Mouse (Mus musculus) thymus, adult 2 months (tissue): Measurements from ENCODE around the gene Prkn. TPM values are rescaled to one million over a fixed set of nuclear protein-coding genes. Genes with fewer than 3 reads are reported as not detected.

Source experiments
- DNase-seq: peaks from one replicate; pipeline ENCODE4 v3.0.0; 2021
- H3K27ac ChIP-seq: fragments of 200-500 bp; 2 replicates; pipeline ENCODE4 v1.5.1; 2012; ENCODE audit warnings: low read length, control low read depth; ENCODE audit not compliant: control insufficient read depth, insufficient read depth
- H3K27me3 ChIP-seq: fragments of 200-500 bp; 2 replicates; pipeline ENCODE4 v1.6.1; 2012; ENCODE audit warnings: mild to moderate bottlenecking, low read length, moderate library complexity, mixed read lengths; ENCODE audit not compliant: control insufficient read depth, insufficient read depth
- H3K36me3 ChIP-seq: fragments of 200-500 bp; 2 replicates; pipeline ENCODE4 v1.6.1; 2012; ENCODE audit warnings: mild to moderate bottlenecking, low read length, moderate library complexity; ENCODE audit not compliant: control insufficient read depth, insufficient read depth
- H3K4me1 ChIP-seq: fragments of 200-500 bp; replicated peaks from 2 replicates; pipeline ENCODE4 v1.6.1; 2012; ENCODE audit warnings: low read length; ENCODE audit not compliant: control insufficient read depth, insufficient read depth
- H3K4me3 ChIP-seq: fragments of 200-500 bp; 2 replicates; pipeline ENCODE4 v1.5.1; 2012; ENCODE audit warnings: mild to moderate bottlenecking, low read length, control low read depth, moderate library complexity; ENCODE audit not compliant: control insufficient read depth, insufficient read depth
- CTCF ChIP-seq: fragments of 200-500 bp; IDR thresholded peaks from 2 replicates; pipeline ENCODE4 v1.5.1; 2012; ENCODE audit warnings: mild to moderate bottlenecking, control low read depth, low read length, moderate library complexity, borderline replicate concordance; ENCODE audit not compliant: control insufficient read depth, poor library complexity, insufficient read depth; ENCODE audit errors: extremely low read depth
- POLR2A ChIP-seq: fragments of 200-500 bp; IDR thresholded peaks from 2 replicates; pipeline ENCODE4 v1.6.1; 2012; ENCODE audit warnings: mild to moderate bottlenecking, low read length, control low read depth, moderate library complexity; ENCODE audit not compliant: control insufficient read depth, poor library complexity, insufficient read depth; ENCODE audit errors: extremely low read depth
- WGBS: fragments of 180-500 bp; shearing (Covaris S2); methylation state at CpG from one replicate; pipeline ENCODE4 v1.1.7; 2018; 5-methylcytosine and 5-hydroxymethylcytosine counted together
- polyA plus RNA-seq: library from polyadenylated mRNA; depleted of rRNA; stranded (reverse); fragments of >200 nt; gene quantifications from 2 replicates; pipeline ENCODE4 v1.2.3, GENCODE M21; 2012

Gene Prkn
- polyA plus RNA-seq, 1 experiment = 1.4 TPM

DNA sequence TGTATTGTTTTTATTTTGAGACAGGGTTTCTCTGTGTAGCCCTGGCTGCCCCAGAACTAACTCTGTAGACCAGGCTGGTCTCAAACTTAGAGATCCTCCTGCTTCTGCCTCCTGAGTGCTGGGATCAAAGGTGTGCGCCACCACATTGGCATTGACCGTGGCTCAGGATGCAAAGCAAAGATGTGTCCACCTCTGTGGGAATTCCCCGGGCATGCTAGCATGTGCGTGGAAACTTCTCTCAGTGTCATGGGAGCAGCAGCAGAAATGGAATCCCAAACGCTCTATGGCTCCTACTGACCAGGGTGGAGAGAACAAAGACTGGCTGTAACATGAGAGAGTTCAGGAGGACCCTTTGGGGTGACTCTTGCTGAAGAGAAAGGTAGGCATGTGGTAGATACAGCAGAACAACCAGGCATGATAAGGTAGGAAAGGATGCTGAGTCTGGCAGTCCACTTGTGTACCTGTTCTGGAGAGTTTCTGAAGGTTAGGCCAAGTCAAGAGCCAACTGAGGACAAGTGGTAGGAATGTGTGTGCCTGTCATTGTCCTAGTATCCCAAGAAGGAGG lies 1201.0 kb downstream of the Prkn start:
- Histone ChIP-seq H3K36me3 (no peaks in the 10 kb centered on the region), H3K4me3 (no peak overlapping the region), H3K27ac (no peak overlapping the region), H3K27me3 (no peaks in the 10 kb centered on the region), H3K4me1 (no peaks in the 10 kb centered on the region)
- 97% methylated on average over 5 of the region's 5 CpGs for WGBS
- TF ChIP-seq POLR2A (no peak), CTCF (no peak)
- DNase-seq = no peak

DNA sequence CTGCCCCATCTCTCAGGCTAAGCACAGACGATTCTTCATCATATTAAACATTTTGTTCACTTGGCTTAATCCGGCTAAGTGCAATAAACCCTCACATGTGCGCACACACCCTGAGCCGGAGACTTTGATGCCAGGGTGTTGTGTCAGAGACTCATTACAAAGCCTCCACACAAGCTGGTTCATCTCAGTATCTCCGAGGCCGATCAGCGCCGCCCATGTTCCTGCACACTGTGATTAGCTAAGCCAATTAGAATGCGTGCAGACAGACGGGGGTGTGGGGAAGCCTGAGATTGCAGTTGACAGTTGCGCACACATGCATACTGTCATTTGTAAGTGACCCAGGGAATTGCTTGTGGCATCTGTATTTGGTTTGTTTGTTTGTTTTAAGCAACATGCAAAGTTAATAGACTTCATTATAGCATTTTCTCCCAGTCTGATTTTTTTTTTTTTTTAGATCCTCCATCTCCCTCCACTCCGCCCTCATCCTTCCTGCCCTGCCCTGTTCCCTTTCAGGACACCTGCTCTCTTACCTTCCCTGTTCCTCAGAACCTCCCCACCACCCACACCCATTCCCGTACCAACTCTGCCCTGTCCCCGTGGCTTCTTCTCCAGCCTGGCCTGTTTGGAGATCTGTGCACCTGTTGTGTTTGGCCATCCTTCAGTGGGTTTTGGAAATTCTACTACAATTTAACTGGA lies 1202.5 kb downstream of the Prkn start:
- no peaks in the 10 kb centered on the region for H3K36me3 ChIP-seq
- WGBS = 87% methylated on average over 14 of the region's 14 CpGs
- DNase-seq = no peak

DNA sequence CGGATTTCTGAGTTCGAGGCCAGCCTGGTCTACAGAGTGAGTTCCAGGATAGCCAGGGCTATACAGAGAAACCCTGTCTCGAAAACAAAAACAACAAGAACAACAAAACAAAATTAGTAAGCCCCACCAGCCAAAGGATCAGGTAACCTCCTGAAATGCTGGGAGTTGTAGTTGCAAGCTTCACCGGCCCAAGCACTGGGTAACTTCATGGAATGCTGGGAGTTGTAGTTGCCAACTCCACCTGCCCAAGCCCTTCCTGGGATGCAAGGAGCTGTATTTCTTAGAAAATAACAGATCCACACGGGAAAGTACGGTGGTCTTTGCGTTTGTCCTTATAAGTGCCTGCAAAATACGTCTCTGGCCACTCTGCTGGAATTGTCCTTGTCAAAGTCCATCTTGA lies 1204.0 kb downstream of the Prkn start:
- TF ChIP-seq POLR2A (no peak), CTCF (no peak)
- DNase-seq = no peak

More for the DNA sequence above, 1202.5 kb downstream of the Prkn start:
- Histone ChIP-seq H3K4me3 (no peak overlapping the region), H3K27me3 (no peaks in the 10 kb centered on the region), H3K4me1 (no peaks in the 10 kb centered on the region), H3K27ac (no peak overlapping the region)
- TF ChIP-seq CTCF (no peak), POLR2A (no peak)

DNA sequence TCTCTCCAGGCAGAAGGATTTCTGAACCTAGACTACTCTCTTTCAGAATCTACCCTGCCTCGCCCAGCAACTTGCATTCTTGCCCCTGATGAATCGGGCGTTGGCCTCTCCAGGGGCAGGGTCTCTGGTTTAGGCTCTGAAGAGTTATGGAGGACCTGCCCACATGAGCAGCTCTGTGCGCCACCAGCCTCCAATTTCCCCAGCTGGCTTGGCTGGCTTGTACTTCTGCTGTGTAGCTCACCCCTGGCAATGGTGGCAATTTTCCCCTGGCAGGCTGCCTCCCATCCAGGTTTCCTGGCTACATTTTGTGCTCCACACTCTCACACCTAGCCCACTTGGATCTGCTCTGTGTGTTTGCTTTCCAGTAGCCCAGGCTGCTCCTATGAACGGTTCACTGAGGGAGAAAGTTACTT lies 1205.7 kb downstream of the Prkn start:
- H3K27ac ChIP-seq = no peak overlapping the region
- H3K36me3 ChIP-seq = no peaks in the 10 kb centered on the region
- no peak for TF ChIP-seq POLR2A
- TF ChIP-seq CTCF = no peak
- no peaks in the 10 kb centered on the region for H3K27me3 ChIP-seq
- 87% methylated on average over 5 of the region's 5 CpGs for WGBS
- no peaks in the 10 kb centered on the region for H3K4me1 ChIP-seq
- DNase-seq = no peak
- H3K4me3 ChIP-seq = no peak overlapping the region

More for the DNA sequence above, 1204.0 kb downstream of the Prkn start:
- H3K27ac ChIP-seq = no peak overlapping the region
- no peaks in the 10 kb centered on the region for H3K4me1 ChIP-seq
- H3K27me3 ChIP-seq = no peaks in the 10 kb centered on the region
- no peaks in the 10 kb centered on the region for H3K36me3 ChIP-seq
- 81% methylated on average over 8 of the region's 8 CpGs for WGBS
- H3K4me3 ChIP-seq = no peak overlapping the region

DNA sequence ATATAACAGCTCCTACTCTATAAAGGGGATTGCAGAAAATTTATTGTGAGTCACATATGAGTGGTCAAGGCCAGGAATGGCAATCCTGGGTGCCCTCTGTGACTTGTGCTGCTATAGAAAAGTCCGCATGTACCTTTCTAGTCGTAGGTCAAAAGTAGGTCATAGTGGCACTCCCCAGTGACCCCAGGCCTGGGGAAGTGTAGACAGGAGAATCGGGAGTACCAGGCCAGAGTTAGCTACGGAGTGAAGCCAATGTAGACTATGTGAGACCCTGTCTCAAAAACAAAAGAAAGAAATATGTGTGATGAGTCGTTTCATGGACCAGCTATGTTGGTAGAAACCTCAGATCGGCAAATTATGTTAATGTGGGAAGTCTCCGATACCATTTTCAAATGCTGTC lies 1206.8 kb downstream of the Prkn start:
- Histone ChIP-seq H3K4me1 (no peaks in the 10 kb centered on the region), H3K27me3 (no peaks in the 10 kb centered on the region), H3K27ac (no peak overlapping the region), H3K36me3 (no peaks in the 10 kb centered on the region), H3K4me3 (no peak overlapping the region)
- no peak for DNase-seq
- WGBS = 90% methylated on average over 7 of the region's 7 CpGs
- no peak for TF ChIP-seq CTCF
- no peak for TF ChIP-seq POLR2A

DNA sequence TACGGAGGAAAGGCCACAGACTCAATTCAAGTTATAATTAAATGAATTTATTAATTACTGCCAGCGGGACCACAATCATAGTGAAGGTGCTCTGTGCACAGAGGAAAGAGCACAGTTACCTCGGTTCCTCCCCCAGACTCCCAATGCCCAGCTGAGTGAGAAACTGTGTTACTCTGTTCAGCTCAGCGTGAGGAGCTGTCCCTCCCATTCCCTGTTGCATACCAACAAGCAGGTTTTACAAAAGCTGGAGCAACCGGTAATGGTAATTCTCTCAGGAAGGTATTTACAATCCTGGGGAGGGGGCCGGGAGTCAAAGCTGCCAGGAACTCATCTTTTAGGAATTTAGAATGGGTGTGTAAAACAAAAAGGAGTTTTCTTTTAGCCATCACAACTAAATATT lies 1207.3 kb downstream of the Prkn start:
- no peak overlapping the region for H3K4me3 ChIP-seq
- no peaks in the 10 kb centered on the region for H3K4me1 ChIP-seq
- no peaks in the 10 kb centered on the region for H3K27me3 ChIP-seq
- WGBS = 85% methylated on average over 6 of the region's 6 CpGs
- H3K36me3 ChIP-seq = no peaks in the 10 kb centered on the region
- DNase-seq = no peak
- no peak overlapping the region for H3K27ac ChIP-seq
- TF ChIP-seq CTCF (no peak), POLR2A (no peak)

DNA sequence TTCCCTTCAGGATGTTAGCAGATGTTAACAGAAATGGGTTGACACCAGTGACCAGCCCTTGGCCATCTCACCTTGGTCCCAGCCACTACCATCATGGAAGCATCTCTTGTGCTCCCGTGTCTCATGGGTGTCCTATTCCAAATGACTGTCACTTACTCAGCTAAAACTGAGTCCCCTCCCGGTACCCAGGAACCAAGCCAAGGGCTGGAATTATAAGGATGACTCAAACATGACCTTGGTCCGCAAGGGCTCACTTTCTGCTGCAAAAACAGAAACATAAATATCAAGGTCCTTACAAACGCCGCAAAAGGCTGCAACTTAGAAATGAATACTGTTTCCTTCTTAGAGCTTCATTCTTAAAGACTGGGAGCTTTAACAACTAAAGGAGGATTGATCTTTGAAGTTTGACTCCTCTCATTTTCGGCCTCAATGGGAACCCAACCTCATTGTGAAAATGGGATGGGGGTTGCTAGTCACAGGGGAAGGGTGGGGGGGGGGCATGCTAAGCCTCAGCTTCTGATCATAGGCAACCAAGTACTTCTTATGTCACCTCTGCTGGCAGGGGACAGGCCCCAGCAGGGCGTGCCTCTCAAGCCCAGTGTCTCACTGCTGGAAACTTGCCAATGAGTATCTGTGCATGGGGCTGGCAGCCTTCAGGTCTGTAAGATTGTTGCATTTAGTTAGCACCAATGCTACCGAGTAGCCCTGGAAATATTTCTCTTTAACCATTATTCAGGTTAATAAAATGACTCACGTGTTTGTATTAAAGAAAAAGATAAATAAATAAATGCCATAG lies 1208.7 kb downstream of the Prkn start:
- 88% methylated on average over 9 of the region's 9 CpGs for WGBS
- H3K4me3 ChIP-seq = no peak overlapping the region
- no peak for DNase-seq
- H3K4me1 ChIP-seq = no peaks in the 10 kb centered on the region
- H3K27me3 ChIP-seq = no peaks in the 10 kb centered on the region
- no peaks in the 10 kb centered on the region for H3K36me3 ChIP-seq
- TF ChIP-seq CTCF = no peak
- no peak for TF ChIP-seq POLR2A
- no peak overlapping the region for H3K27ac ChIP-seq
